ENCODE assay signal across 8 mouse cellular contexts in the genomic region with DNA sequence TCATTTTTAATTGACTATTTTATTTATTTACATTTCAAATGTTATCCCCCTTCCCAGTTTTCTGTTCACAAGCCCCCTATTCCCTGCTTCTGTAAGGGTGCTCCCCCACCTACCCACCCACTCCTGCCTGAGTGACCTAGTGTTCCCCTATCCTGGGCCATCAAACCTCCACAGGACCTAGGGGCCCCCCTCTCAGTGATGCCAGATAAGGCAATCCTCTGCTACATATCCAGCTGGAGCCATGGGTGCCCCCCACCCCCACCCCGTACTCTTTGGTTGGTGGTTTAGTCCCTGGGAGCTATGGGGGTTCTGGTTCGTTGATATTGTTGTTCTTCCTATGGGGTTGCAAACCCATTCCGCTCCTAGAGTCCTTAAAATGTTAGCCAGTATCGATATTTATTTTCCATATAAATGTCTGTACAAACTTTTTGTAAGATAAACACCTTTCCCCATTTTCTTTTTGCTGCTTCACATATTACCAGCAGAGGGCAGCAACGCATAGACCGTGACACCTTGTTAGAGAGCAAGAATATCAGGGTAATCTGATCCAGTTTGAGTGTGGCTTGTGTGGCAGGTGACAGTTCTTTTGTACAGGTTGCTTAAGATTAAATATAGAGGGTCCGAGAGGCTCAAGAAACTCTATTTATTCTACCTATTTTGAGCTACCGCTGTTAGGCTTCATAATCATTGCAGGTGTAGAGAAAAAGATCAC.
A peak's percentile ranks its signal among the peaks of the same experiment; 100 is the strongest.
DNase-seq lines count a peak whose midpoint lies in the region; ATAC-seq lines count a peak whose summit lies in the region.

No protein-coding gene starts in this region.

- H3K36me3 ChIP-seq in embryonic facial prominence, embryonic 10.5 days (replicated peaks) = no peaks in the 10 kb centered on the region
- no peaks in the 10 kb centered on the region for H3K36me3 ChIP-seq in limb, embryonic 10.5 days

- H3K27ac ChIP-seq in embryonic facial prominence, embryonic 10.5 days (replicated peaks) = no peak overlapping the region
- no peak overlapping the region for H3K27ac ChIP-seq in limb, embryonic 10.5 days

- peak; percentile 11 to 37 for DNase-seq in heart, postnatal 10 days
- no peak for DNase-seq in heart, adult 8-10 months (ENCODE audit: low spot score)
- peak; percentile 51 for DNase-seq in adrenal gland, postnatal 10 days
- DNase-seq in embryonic facial prominence, embryonic 10.5 days (ENCODE audit: low spot score) = peak; percentile 47
- peak; percentile 40 for DNase-seq in kidney, adult 9 months
- DNase-seq in limb, embryonic 10.5 days (ENCODE audit: low spot score) = peak; percentile 40
- peak; percentile 81 for DNase-seq in retina, embryonic 14.5 days (ENCODE audit: low spot score)

- no peak overlapping the region for H3K4me3 ChIP-seq in embryonic facial prominence, embryonic 10.5 days
- H3K4me3 ChIP-seq in limb, embryonic 10.5 days = no peak overlapping the region

- H3K27me3 ChIP-seq in embryonic facial prominence, embryonic 10.5 days (replicated peaks; ENCODE audit: low read depth, poor library complexity, severe bottlenecking) = no peaks in the 10 kb centered on the region
- H3K27me3 ChIP-seq in limb, embryonic 10.5 days (ENCODE audit: low read depth, poor library complexity, severe bottlenecking) = no peaks in the 10 kb centered on the region

- WGBS in embryonic facial prominence, embryonic 10.5 days = 29% methylated on average over 8 of the region's 8 CpGs
- 31% methylated on average over 8 of the region's 8 CpGs for WGBS in limb, embryonic 10.5 days

- H3K4me1 ChIP-seq in embryonic facial prominence, embryonic 10.5 days = no peaks in the 10 kb centered on the region
- H3K4me1 ChIP-seq in limb, embryonic 10.5 days = no peaks in the 10 kb centered on the region

- ATAC-seq in megakaryocyte, adult 5-6 weeks (ENCODE audit: poor library complexity, severe bottlenecking) = no peak

- intact Hi-C loops in heart, postnatal 10 days (cut with DNase I) = loop anchor here (5.0 to 10.0 kb wide), 3 partner anchors 513 to 1795 kb away; no protein-coding TSS in a partner anchor

- no peaks in the 10 kb centered on the region for H3K9me3 ChIP-seq in embryonic facial prominence, embryonic 10.5 days
- no peaks in the 10 kb centered on the region for H3K9me3 ChIP-seq in limb, embryonic 10.5 days (replicated peaks)
